Mouse (Mus musculus) kidney, adult 9 months (tissue): ENCODE measurements around the gene Tcf7l2.

Experiments
- DNase-seq: peaks from one replicate; pipeline ENCODE4 v3.0.0; 2022

The Tcf7l2 gene

GRCm38 (mm10) chr19:55867255-55867654 lies 125.6 kb downstream of the Tcf7l2 start:
- no peak for DNase-seq

DNA sequence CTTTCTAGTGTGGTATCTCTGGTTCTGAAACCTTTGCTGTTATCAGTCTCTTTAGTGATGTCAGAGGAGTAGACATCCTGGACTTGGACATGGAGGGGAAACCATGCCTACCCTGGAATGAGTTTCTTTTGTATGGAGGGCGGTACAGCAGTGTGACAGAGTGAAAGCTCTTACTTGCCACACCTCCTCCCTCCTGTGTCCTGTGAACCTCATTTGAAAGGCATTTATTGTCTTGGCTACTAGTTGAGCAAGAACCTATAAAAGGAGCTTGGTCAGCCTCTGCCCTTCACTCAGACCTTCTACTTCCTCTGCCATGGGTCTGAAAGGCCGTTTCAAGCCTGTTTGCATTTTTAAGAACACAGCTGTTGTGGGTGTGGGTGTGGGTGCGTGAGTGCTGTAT lies 126.3 kb downstream of the Tcf7l2 start:
- DNase-seq, result no peak

GRCm38 (mm10) chr19:55868597-55868996 lies 127.0 kb downstream of the Tcf7l2 start:
- no peak for DNase-seq

GRCm38 (mm10) chr19:55870825-55871224 lies 129.2 kb downstream of the Tcf7l2 start:
- DNase-seq, result peak; percentile 63

DNA sequence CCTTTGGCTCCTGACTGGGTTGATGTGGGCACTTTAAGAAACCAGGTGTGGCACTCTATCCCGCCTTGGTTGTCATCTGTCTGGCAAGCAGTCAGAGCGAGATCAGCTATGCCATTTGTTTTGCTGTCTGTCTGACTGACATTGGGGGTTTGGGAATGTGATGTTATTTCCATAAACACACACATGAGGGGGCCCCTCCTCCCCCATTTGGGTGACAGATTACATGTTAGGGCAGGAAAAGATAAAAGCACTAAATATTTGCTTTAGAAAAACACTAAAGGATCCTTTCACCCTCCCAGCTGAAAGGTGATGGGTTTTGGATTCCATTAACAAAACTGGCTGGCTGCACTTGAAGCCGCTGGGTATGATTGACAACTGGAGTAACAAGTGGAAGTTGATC lies 129.9 kb downstream of the Tcf7l2 start:
- no peak for DNase-seq

GRCm38 (mm10) chr19:55873221-55873620 lies 131.6 kb downstream of the Tcf7l2 start:
- DNase-seq, result no peak

DNA sequence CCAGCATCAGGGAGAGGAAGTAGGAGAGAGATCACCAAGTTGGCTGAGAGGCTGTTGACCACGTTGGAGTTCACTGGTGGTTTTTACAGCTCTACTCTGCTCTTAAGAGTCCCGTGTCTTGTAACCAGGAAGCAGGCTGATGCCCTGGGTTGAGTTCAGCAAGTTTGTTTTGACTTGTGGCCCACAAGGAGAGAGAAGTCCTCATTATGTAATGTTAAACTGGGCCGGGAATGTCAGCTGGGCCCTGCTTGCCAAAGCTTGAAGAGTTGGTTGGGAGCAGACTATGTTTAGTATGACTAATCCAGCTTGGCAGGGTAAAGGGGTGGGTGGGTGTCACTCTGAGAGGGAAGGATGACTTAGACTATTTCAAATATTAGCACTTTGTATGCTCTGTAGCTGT lies 134.9 kb downstream of the Tcf7l2 start:
- DNase-seq, result peak; percentile 79

DNA sequence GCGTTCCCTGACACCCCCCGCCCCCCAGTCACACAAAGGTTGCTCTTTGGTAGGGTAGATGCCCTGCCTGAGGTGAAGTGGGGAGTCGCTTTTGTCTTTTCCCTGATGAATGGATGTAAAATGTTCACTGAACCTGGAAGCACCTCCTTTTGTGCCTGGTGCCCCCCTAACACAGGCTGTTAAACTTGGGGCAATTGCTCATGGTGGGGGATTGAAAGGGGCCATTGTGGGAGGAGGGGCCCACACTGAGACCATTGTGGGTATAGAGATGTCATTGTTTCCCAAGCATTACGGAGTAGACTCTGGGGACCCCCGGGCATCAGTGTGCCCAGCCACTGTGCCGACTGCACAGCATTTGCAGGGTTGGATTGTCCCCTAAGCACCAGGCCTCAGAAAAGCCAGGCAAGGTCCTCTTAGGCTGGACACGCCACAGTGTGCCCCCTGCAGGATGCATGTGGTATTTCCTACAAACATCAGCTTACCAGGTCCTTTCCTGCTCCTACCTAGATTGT lies 135.8 kb downstream of the Tcf7l2 start:
- DNase-seq, result peak; percentile 81

GRCm38 (mm10) chr19:55880664-55881359 lies 139.2 kb downstream of the Tcf7l2 start:
- no peak for DNase-seq

DNA sequence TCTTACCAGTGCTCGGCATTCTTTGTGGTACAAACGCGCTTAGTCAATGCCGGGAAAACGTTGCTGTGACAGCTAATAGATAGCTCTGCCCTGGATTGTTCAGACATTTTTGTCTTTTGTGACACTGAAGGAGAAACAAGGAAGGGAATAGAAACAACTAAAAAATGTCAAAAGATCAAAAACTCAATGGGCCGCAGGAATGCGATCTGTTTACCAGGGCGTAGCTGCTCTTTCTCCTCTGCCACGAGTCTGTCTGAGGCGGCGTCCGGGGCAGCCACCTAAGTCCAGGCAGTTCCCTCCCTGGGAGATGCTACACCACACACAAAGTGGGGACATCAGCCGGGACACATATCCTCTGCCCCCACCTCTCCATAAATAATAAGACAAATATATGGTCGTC lies 144.9 kb downstream of the Tcf7l2 start:
- no peak for DNase-seq

DNA sequence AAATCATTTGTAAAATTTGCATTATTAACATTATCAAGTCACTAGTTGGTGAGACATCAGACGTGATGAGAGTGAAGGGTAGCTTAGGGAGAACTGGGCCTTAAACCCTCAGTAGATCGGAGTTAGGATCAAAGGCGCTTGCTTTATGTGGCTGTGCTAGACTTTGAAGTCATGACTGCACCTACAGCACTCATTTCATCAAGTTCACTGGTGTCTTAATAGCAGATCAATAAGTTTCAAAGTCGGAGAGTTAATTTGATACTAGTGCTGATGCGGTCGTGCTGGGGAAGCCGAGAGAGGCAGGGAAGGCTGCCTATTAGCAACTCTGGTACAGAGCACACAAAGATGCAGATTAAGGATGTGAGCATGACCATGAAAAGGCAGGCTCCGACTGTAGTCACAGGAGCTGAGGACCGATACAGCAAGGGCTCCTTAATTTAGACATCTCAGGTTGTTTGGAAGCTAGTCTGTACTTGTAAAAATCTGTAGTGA lies 150.1 kb downstream of the Tcf7l2 start:
- DNase-seq, result no peak

DNA sequence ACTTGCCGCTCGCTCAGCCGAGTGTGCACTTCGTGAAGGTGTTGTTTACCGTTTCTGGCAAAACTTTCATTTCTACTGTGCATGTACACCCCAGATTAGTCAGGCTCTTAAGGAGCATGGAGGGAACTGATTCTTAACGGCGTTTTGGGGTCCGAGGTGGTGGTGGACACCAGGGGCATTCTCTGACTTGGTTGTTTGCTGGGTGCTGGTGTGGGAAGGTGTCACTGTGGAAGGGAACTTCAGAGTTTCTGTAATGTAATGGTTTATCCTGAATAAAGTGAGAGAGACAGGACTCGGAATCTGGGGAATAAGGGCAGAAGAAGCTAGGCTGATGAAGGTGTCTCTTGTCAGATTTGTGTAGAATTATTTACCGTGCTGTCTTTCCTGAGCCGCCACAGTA lies 151.9 kb downstream of the Tcf7l2 start:
- DNase-seq, result no peak

DNA sequence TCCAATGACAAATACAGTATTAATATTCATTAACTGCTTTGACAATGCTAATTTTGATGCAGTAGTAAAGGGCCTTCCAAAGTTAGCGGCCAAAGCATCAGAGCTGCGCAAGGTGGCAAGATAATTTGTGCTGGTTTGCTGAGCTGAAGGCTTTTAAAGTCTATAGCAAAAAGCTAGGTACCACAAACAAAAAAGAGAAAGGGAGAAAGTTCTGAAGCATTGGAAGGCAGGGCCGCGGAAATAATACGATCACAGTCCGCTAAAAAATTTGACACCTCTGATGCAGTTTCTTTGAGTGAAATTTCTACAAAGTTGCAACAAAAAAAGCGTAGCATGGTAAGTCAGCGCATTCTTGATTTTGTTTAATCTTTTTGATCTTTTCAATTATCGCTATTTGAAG lies 152.8 kb downstream of the Tcf7l2 start:
- DNase-seq, result no peak

DNA sequence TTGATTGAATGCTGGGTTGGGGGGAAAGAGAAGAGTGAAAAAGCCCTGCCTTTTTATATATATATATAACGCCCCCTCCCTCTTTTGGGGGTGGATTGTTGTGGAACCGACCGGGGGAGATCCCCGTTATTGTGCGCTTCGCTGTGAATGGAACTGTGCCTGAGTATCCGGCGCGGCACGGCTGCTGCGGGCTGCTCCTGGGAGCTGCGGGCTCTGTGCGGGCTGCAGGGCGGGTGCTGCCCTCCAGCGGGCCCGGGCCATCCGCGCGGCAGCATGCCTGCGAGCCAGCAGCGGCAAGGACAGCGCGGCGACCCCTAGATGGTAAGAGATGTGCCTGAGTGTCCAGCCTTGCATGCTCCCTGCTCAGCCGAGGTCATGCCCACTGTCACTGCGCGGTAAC lies 153.7 kb downstream of the Tcf7l2 start:
- DNase-seq, result peak; percentile 40

GRCm38 (mm10) chr19:55895807-55896420 lies 154.3 kb downstream of the Tcf7l2 start:
- no peak for DNase-seq

GRCm38 (mm10) chr19:55896629-55897028 lies 155.0 kb downstream of the Tcf7l2 start:
- DNase-seq, result no peak

GRCm38 (mm10) chr19:55902573-55903385 lies 161.2 kb downstream of the Tcf7l2 start:
- no peak for DNase-seq

DNA sequence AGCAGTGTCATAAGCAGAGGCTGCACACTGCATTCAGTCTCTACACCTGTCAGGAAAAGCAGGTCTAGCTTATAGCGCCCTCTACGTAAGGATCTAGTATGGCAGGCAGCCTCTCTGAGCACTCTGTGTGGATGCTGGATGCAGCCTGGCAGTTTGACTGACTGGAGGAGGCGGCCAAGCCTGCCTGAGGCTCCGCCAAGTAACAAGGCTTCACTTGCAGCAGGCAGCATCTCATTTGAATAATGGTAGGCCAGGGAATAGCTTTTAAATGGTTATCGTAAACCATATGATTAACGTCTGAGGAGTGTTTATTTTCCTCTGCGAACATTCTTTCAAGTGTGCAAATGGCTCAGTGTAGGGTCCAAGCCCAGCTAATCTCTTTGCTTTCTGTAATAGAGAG lies 167.4 kb downstream of the Tcf7l2 start:
- DNase-seq, result peak; percentile 46

DNA sequence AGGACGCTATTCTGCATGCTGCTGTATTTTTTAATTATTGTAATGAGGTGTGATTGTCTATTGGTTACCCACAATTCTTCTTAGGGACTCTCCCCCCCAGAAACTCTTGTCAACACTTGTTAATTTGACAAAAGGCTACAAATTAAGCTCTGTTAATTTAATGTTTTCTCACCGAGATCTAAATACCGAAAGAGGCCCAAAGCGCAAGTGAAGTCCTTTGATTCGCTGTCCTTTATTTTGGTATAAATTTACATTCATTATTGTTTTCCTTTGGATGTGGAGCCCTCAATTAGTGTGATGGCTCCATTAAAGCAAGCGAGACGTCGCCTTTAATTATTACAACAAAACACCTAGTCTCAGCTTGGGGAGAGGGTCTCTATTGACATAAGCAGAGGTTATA lies 170.3 kb downstream of the Tcf7l2 start:
- no peak for DNase-seq

- DNase-seq, result no peak
Observed at GRCm38 (mm10) chr19:55912813-55913212, 171.2 kb downstream of the Tcf7l2 start.

- DNase-seq, result no peak
Observed at GRCm38 (mm10) chr19:55913585-55913984, 172.0 kb downstream of the Tcf7l2 start.

GRCm38 (mm10) chr19:55914614-55915211 lies 173.1 kb downstream of the Tcf7l2 start:
- DNase-seq, result no peak

- DNase-seq, result no peak
Observed at GRCm38 (mm10) chr19:55915506-55915905, 173.9 kb downstream of the Tcf7l2 start.
